Mouse (Mus musculus) heart, adult 9 months (tissue): Measurements from ENCODE around the gene Pank4.

Experiments used
- DNase-seq, 2 experiments: peaks; one replicate each; pipeline ENCODE4 v3.0.0; 2022; ENCODE audit warnings: low spot score in 2 of 2

The Pank4 gene

GRCm38 (mm10) chr4:154943323-154944039 lies 20.4 kb upstream of the Pank4 start:
- no peak for DNase-seq

GRCm38 (mm10) chr4:154944121-154944590 lies 19.8 kb upstream of the Pank4 start:
- DNase-seq = peak; percentile 83 to 84

- peak; percentile 65 to 66 for DNase-seq
Observed at GRCm38 (mm10) chr4:154946319-154946718, 17.6 kb upstream of the Pank4 start.

GRCm38 (mm10) chr4:154948066-154948939 lies 15.6 kb upstream of the Pank4 start:
- no peak for DNase-seq

GRCm38 (mm10) chr4:154948940-154949588 lies 14.9 kb upstream of the Pank4 start:
- no peak for DNase-seq

- no peak for DNase-seq
Observed at GRCm38 (mm10) chr4:154949589-154949982, 14.3 kb upstream of the Pank4 start.

GRCm38 (mm10) chr4:154952461-154953241 lies 11.3 kb upstream of the Pank4 start:
- DNase-seq = no peak

- DNase-seq = no peak
Observed at GRCm38 (mm10) chr4:154956604-154957003, 7.3 kb upstream of the Pank4 start.

- DNase-seq = no peak
Observed at GRCm38 (mm10) chr4:154957289-154957993, 6.5 kb upstream of the Pank4 start.

- DNase-seq = no peak
Observed at GRCm38 (mm10) chr4:154958171-154958570, 5.8 kb upstream of the Pank4 start.

- DNase-seq = no peak
Observed at GRCm38 (mm10) chr4:154958621-154959020, 5.3 kb upstream of the Pank4 start.

GRCm38 (mm10) chr4:154960021-154960689 lies 3.8 kb upstream of the Pank4 start:
- DNase-seq = no peak

- DNase-seq = no peak
Observed at GRCm38 (mm10) chr4:154960690-154961225, 3.2 kb upstream of the Pank4 start, which contains the start of gene Hes5. Gene Hes5, plus strand, starts transcription at chr4:154960923.

GRCm38 (mm10) chr4:154961226-154961738 lies 2.6 kb upstream of the Pank4 start:
- DNase-seq = no peak

- no peak for DNase-seq
Observed at GRCm38 (mm10) chr4:154961911-154962310, 2.0 kb upstream of the Pank4 start.

- DNase-seq = no peak
Observed at GRCm38 (mm10) chr4:154962683-154963082, 1.2 kb upstream of the Pank4 start.

- DNase-seq = no peak
Observed at GRCm38 (mm10) chr4:154963190-154963836, 610 bp upstream of the Pank4 start.

- no peak for DNase-seq
Observed at GRCm38 (mm10) chr4:154964581-154965235, 785 bp downstream of the Pank4 start.

- DNase-seq = peak; percentile 68 to 69
Observed at GRCm38 (mm10) chr4:154965856-154966255, 1.9 kb downstream of the Pank4 start.
